Mouse (Mus musculus) hindbrain, embryonic 16.5 days (tissue): ENCODE results near the gene Ttc6. TPM values are rescaled to one million over a fixed set of nuclear protein-coding genes. Genes with fewer than 3 reads are reported as not detected.
A peak's percentile ranks its signal among the peaks of the same experiment; 100 is the strongest.

Source experiments
- ATAC-seq: fragments of 200-750 bp; cut with Nextera tagmentation; 2 replicates; pipeline ENCODE4 v1.8.0; 2017; ENCODE audit warnings: moderate TSS enrichment, moderate library complexity
- H3K27ac ChIP-seq: fragments of 300-500 bp; sonication (generic); 2 replicates; pipeline ENCODE4 v1.5.1; 2014; ENCODE audit warnings: low read depth, mild to moderate bottlenecking, control low read depth, low read length, moderate library complexity
- H3K27me3 ChIP-seq: fragments of 300-500 bp; sonication (generic); replicated peaks from 2 replicates; pipeline ENCODE4 v1.6.1; 2014; ENCODE audit warnings: low read length; ENCODE audit not compliant: control insufficient read depth, insufficient read depth
- H3K36me3 ChIP-seq: fragments of 300-500 bp; sonication (generic); 2 replicates; pipeline ENCODE4 v1.6.1; 2014; ENCODE audit warnings: mild to moderate bottlenecking, low read length, moderate library complexity, mixed read lengths; ENCODE audit not compliant: control insufficient read depth, insufficient read depth
- H3K4me1 ChIP-seq: fragments of 300-500 bp; sonication (generic); 2 replicates; pipeline ENCODE4 v1.6.1; 2014; ENCODE audit warnings: low read depth, low read length; ENCODE audit not compliant: control insufficient read depth, insufficient read depth
- H3K4me2 ChIP-seq: fragments of 300-500 bp; sonication (generic); 2 replicates; pipeline ENCODE4 v1.6.1; 2014; ENCODE audit warnings: mild to moderate bottlenecking, low read length, control low read depth, moderate library complexity
- H3K4me3 ChIP-seq: fragments of 300-500 bp; sonication (generic); 2 replicates; pipeline ENCODE4 v1.5.1; 2014; ENCODE audit warnings: mild to moderate bottlenecking, low read length, control low read depth, moderate library complexity
- H3K9ac ChIP-seq: fragments of 300-500 bp; sonication (generic); 2 replicates; pipeline ENCODE4 v1.6.1; 2014; ENCODE audit warnings: low read depth, mild to moderate bottlenecking, control low read depth, low read length, moderate library complexity
- H3K9me3 ChIP-seq: fragments of 300-500 bp; sonication (generic); 2 replicates; pipeline ENCODE4 v1.6.1; 2014; ENCODE audit warnings: mild to moderate bottlenecking, low read length, moderate library complexity; ENCODE audit not compliant: control insufficient read depth
- WGBS: fragments of 180-500 bp; shearing (Covaris S2); extraction: QIAGEN DNeasy Blood & Tissue Kit; methylation state at CpG from one replicate; pipeline ENCODE4 v1.1.7; 2014; 5-methylcytosine and 5-hydroxymethylcytosine counted together
- polyA plus RNA-seq: library from polyadenylated mRNA; unstranded; fragments of >200 nt; fragmentation: Nextera tagmentation; extraction: Ambion mirVana; gene quantifications from 2 replicates; pipeline ENCODE4 v1.2.1, GENCODE M21; 2015

The Ttc6 gene
- polyA plus RNA-seq, 1 experiment from 2014 or later = 0.76 TPM

DNA sequence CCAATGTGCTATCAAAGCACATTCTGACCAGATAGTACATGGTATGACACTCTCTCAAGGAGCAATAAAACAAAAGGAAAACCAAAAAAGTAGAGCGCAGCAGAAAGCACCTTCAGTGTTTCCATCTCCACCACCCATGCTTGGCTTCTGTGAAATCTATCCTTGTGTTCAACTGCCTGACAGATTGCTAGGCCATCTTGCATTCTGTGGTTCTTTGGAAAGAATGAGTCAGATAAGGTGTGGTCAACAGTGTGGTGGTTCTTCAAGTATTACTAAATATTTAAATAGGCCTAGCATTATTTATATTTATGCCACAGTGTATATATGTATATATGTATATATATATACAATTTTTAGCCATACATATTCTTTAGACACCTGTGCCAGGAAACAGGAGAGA lies 146.1 kb downstream of the Ttc6 start:
- H3K4me1 ChIP-seq = no peaks in the 10 kb centered on the region
- H3K4me2 ChIP-seq = no peak overlapping the region
- ATAC-seq = no peak
- no peak overlapping the region for H3K27ac ChIP-seq
- H3K9ac ChIP-seq = no peak overlapping the region
- no peaks in the 10 kb centered on the region for H3K27me3 ChIP-seq
- WGBS = 94% methylated on average over 1 of the region's 1 CpGs
- no peaks in the 10 kb centered on the region for H3K9me3 ChIP-seq
- H3K4me3 ChIP-seq = no peak overlapping the region
- H3K36me3 ChIP-seq = no peaks in the 10 kb centered on the region

DNA sequence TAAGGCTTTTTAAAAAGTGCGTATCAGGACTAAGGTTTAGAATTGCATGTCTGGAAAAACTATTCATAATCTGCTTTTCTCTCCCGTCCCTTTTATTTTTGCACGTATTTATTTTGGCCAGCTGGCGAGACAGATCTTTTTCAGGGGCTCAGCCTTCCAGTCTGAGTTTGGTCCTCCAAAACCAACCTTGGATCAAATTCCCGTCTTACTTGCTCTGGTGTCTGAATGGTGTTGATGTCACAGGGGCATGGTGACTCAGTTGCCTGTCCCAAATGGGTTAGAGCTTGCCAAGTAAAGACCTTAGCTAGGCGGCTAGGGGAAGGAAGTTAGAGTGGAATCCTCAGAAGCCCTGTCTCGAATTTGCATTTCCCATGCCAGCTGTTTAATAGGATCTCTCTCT lies 200.8 kb downstream of the Ttc6 start:
- H3K4me3 ChIP-seq = no peak overlapping the region
- ATAC-seq = no peak
- no peaks in the 10 kb centered on the region for H3K27me3 ChIP-seq
- no peak overlapping the region for H3K27ac ChIP-seq
- H3K9ac ChIP-seq = no peak overlapping the region
- H3K36me3 ChIP-seq = no peaks in the 10 kb centered on the region
- no peaks in the 10 kb centered on the region for H3K4me1 ChIP-seq
- H3K4me2 ChIP-seq = no peak overlapping the region
- WGBS = 84% methylated on average over 7 of the region's 7 CpGs
- H3K9me3 ChIP-seq = no peaks in the 10 kb centered on the region

DNA sequence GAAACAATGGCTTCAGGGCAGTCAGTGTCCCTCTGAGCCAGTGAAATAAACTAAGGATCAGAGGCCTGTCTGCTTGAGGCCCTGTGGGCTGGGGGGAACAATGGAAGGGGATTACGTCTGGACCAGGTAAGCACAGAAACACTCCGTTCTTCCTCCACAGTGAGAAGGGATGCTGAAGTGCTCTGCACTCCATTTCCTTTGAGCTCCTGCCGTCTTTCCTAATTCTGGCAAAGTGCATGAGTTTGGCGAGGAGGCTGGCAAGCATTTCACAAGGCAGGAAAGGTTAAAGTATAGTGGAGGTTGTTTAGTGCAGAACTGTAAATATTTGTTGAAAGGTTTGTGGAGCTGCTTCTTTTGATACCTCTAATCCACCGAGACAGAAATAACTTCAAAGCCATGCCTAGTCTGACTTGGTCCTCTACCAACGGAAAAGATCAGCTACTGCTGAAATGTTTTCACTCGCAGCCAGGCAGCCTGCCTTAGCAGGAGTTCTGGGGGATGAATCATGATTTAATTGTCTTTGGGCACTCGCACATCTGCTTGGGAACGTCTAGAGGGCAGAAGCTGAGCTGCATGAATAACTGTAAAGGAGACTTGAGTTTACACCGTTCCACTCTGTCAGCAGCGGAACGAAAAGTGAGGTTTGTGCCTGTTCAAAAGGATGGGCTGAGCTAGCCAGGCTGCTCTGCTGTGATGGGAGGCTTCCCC lies 212.5 kb downstream of the Ttc6 start:
- Histone ChIP-seq H3K9me3 (no peaks in the 10 kb centered on the region), H3K9ac (no peak overlapping the region), H3K27ac (no peak overlapping the region), H3K4me1 (peaks cover 3% of the 10 kb centered on the region; the same call in 1 of the 2 replicates), H3K4me3 (no peak overlapping the region), H3K36me3 (no peaks in the 10 kb centered on the region), H3K27me3 (no peaks in the 10 kb centered on the region), H3K4me2 (peak overlapping the region; percentile 39)
- 9% methylated on average over 12 of the region's 12 CpGs for WGBS
- peak; percentile 56; the same call in 1 of the 2 replicates for ATAC-seq

DNA sequence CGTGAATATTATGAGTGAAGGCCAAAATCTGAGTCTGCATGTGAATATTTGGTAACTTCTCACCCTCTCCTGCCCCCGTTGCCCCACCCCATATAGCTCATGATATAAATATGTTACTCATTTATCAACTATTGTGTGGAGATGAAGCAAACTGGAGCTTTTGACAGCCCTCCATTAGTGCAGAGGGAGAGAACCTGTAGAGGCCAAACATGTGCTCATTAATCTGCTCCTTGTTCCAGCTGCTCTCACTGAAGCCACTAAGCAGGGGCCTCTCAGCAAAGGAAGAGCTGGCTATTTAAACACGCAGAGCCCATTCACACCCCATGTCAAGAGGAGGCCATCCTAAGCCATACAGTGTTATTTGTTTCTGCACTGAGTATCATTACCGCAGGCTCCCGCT lies 218.0 kb downstream of the Ttc6 start:
- no peak for ATAC-seq

GRCm38 (mm10) chr12:57787471-57787870 lies 223.6 kb downstream of the Ttc6 start:
- Histone ChIP-seq H3K4me1 (no peaks in the 10 kb centered on the region), H3K4me2 (no peak overlapping the region), H3K27ac (no peak overlapping the region), H3K9ac (no peak overlapping the region), H3K27me3 (no peaks in the 10 kb centered on the region), H3K4me3 (no peak overlapping the region), H3K9me3 (no peaks in the 10 kb centered on the region), H3K36me3 (no peaks in the 10 kb centered on the region)
- 27% methylated on average over 5 of the region's 5 CpGs for WGBS
- ATAC-seq = no peak

More for the DNA sequence above, 218.0 kb downstream of the Ttc6 start:
- no peak overlapping the region for H3K9ac ChIP-seq
- no peak overlapping the region for H3K27ac ChIP-seq
- H3K27me3 ChIP-seq = no peaks in the 10 kb centered on the region
- H3K4me3 ChIP-seq = no peak overlapping the region
- 63% methylated on average over 5 of the region's 5 CpGs for WGBS
- H3K4me1 ChIP-seq = no peaks in the 10 kb centered on the region
- H3K9me3 ChIP-seq = no peaks in the 10 kb centered on the region
- no peak overlapping the region for H3K4me2 ChIP-seq
- no peaks in the 10 kb centered on the region for H3K36me3 ChIP-seq

Other genes with a start within 250 kb of the Ttc6 start
- gene Foxa1, start 17.2 kb upstream of the Ttc6 start, polyA plus RNA-seq = 0.18 and 0.59 TPM in 2 replicates